ENCODE assay signal across 12 mouse cellular contexts in genomic region chr12:12841385-12842238, GRCm38 (mm10).
DNase-seq lines count a peak whose midpoint lies in the region; ATAC-seq and TF ChIP-seq lines count a peak whose summit lies in the region.
"Had no signal": no experiment of that assay in that cellular context is flagged by ENCODE, and none has a peak within 500 bp of the region (broad histone marks: within the 10 kb centered on the region; RNA-seq: fewer than 3 reads in every experiment).

No protein-coding gene starts in this region.

- peak overlapping the region; percentile 12; the same call in 1 of the 2 replicates for H3K4me2 ChIP-seq in intestine, embryonic 14.5 days (ENCODE audit: low read length)
- no peak overlapping the region for H3K4me2 ChIP-seq in intestine, postnatal 0 days (replicated peaks; ENCODE audit: low read depth)
- H3K4me2 ChIP-seq in embryonic facial prominence, embryonic 11.5 days (ENCODE audit: low read depth, low read length): no peak overlapping the region
- 0 out of 2 replicates have a peak overlapping the region, but pooled peaks have one; percentile 39 for H3K4me2 ChIP-seq in hindbrain, embryonic 12.5 days (replicated peaks)
- H3K4me2 ChIP-seq in limb, embryonic 14.5 days (replicated peaks; ENCODE audit: low read depth, low read length, severe bottlenecking): 0 out of 2 replicates have a peak overlapping the region, but pooled peaks have one; percentile 47

- H3K27me3 ChIP-seq in intestine, embryonic 14.5 days (replicated peaks; ENCODE audit: control insufficient read depth, insufficient read depth, low read length): no peaks in the 10 kb centered on the region
- no peaks in the 10 kb centered on the region for H3K27me3 ChIP-seq in intestine, postnatal 0 days (replicated peaks; ENCODE audit: control insufficient read depth, insufficient read depth, low read length)
- no peaks in the 10 kb centered on the region for H3K27me3 ChIP-seq in embryonic facial prominence, embryonic 11.5 days (ENCODE audit: control insufficient read depth, insufficient read depth, low read length)
- H3K27me3 ChIP-seq in hindbrain, embryonic 12.5 days: no peaks in the 10 kb centered on the region
- H3K27me3 ChIP-seq in limb, embryonic 14.5 days (ENCODE audit: control insufficient read depth, insufficient read depth, low read length): no peaks in the 10 kb centered on the region
- H3K27me3 ChIP-seq: CH12.LX had no signal

- H3K9me3 ChIP-seq in intestine, embryonic 14.5 days (ENCODE audit: control insufficient read depth, low read length): no peaks in the 10 kb centered on the region
- H3K9me3 ChIP-seq in intestine, postnatal 0 days (ENCODE audit: control insufficient read depth): no peaks in the 10 kb centered on the region
- no peaks in the 10 kb centered on the region for H3K9me3 ChIP-seq in embryonic facial prominence, embryonic 11.5 days (replicated peaks; ENCODE audit: control insufficient read depth, low read length)
- H3K9me3 ChIP-seq in hindbrain, embryonic 12.5 days (replicated peaks): no peaks in the 10 kb centered on the region
- H3K9me3 ChIP-seq in limb, embryonic 14.5 days (ENCODE audit: control insufficient read depth, low read length): no peaks in the 10 kb centered on the region

- ATAC-seq in intestine, embryonic 14.5 days (replicated peaks; ENCODE audit: low FRiP score, low TSS enrichment, low read depth): 0 out of 2 replicates have a peak, but pooled peaks have one; percentile 27
- no peak for ATAC-seq in intestine, postnatal 0 days
- peak; percentile 59; the same call in 1 of the 2 replicates for ATAC-seq in embryonic facial prominence, embryonic 11.5 days (replicated peaks; ENCODE audit: insufficient number of reproducible peaks, low FRiP score, low TSS enrichment, low read depth)
- peak; percentile 33 for ATAC-seq in hindbrain, embryonic 12.5 days (ENCODE audit: low FRiP score)
- no peak for ATAC-seq in limb, embryonic 14.5 days (ENCODE audit: low FRiP score, low read depth)
- ATAC-seq: liver, postnatal 0 days had no signal

- 81% methylated on average over 5 of the region's 5 CpGs for WGBS in intestine, embryonic 14.5 days
- WGBS in intestine, postnatal 0 days: 85% methylated on average over 5 of the region's 5 CpGs
- 84% methylated on average over 5 of the region's 5 CpGs for WGBS in embryonic facial prominence, embryonic 11.5 days
- 85% methylated on average over 5 of the region's 5 CpGs for WGBS in hindbrain, embryonic 12.5 days
- 82% methylated on average over 5 of the region's 5 CpGs for WGBS in limb, embryonic 14.5 days

- peaks cover 21% of the 10 kb centered on the region for H3K4me1 ChIP-seq in intestine, embryonic 14.5 days (replicated peaks; ENCODE audit: control insufficient read depth, insufficient read depth, low read length)
- H3K4me1 ChIP-seq in intestine, postnatal 0 days (replicated peaks; ENCODE audit: control insufficient read depth, insufficient read depth, low read length): no peaks in the 10 kb centered on the region
- peaks cover 6% of the 10 kb centered on the region for H3K4me1 ChIP-seq in embryonic facial prominence, embryonic 11.5 days (ENCODE audit: control insufficient read depth, insufficient read depth, low read length)
- H3K4me1 ChIP-seq in hindbrain, embryonic 12.5 days: peaks cover 25% of the 10 kb centered on the region
- peaks cover 12% of the 10 kb centered on the region for H3K4me1 ChIP-seq in limb, embryonic 14.5 days (ENCODE audit: control insufficient read depth, insufficient read depth, low read length)

- no peak for DNase-seq in intestine, embryonic 14.5 days (ENCODE audit: low spot score)
- DNase-seq in embryonic facial prominence, embryonic 11.5 days (ENCODE audit: low spot score): no peak
- DNase-seq in limb, embryonic 14.5 days (ENCODE audit: low spot score): no peak
- DNase-seq in right cerebral cortex, adult 18-20 months: no peak
- DNase-seq in layer of hippocampus, postnatal 10 days (ENCODE audit: low spot score in 2 of 2): no peak
- no peak for DNase-seq in urinary bladder, adult 18-20 months (ENCODE audit: low spot score in 2 of 2)
- DNase-seq: adrenal gland, adult 8-10 months; liver, postnatal 0 days had no signal

- H3K9ac ChIP-seq in intestine, embryonic 14.5 days (ENCODE audit: low read length): no peak overlapping the region
- H3K9ac ChIP-seq in intestine, postnatal 0 days (ENCODE audit: low read depth, low read length): no peak overlapping the region
- H3K9ac ChIP-seq in embryonic facial prominence, embryonic 11.5 days (replicated peaks; ENCODE audit: low read length): peak overlapping the region; percentile 13; the same call in 1 of the 2 replicates
- no peak overlapping the region for H3K9ac ChIP-seq in hindbrain, embryonic 12.5 days
- H3K9ac ChIP-seq in limb, embryonic 14.5 days (ENCODE audit: low read depth, low read length, severe bottlenecking): no peak overlapping the region
- H3K9ac ChIP-seq: liver, postnatal 0 days had no signal

- no peak overlapping the region for H3K27ac ChIP-seq in intestine, embryonic 14.5 days (ENCODE audit: low read depth)
- H3K27ac ChIP-seq in intestine, postnatal 0 days (ENCODE audit: low read depth, low read length): no peak overlapping the region
- H3K27ac ChIP-seq in embryonic facial prominence, embryonic 11.5 days (replicated peaks; ENCODE audit: low read depth, low read length): peak overlapping the region; percentile 35; the same call in 1 of the 2 replicates
- H3K27ac ChIP-seq in hindbrain, embryonic 12.5 days: no peak overlapping the region
- no peak overlapping the region for H3K27ac ChIP-seq in limb, embryonic 14.5 days (replicated peaks; ENCODE audit: low read depth, low read length)
- H3K27ac ChIP-seq: layer of hippocampus, adult 2 months had no signal

- no peak overlapping the region for H3K4me3 ChIP-seq in intestine, embryonic 14.5 days (ENCODE audit: low read depth, low read length)
- no peak overlapping the region for H3K4me3 ChIP-seq in intestine, postnatal 0 days (ENCODE audit: low read depth, low read length)
- no peak overlapping the region for H3K4me3 ChIP-seq in embryonic facial prominence, embryonic 11.5 days (ENCODE audit: low read depth, low read length)
- H3K4me3 ChIP-seq in hindbrain, embryonic 12.5 days: no peak overlapping the region
- H3K4me3 ChIP-seq in limb, embryonic 14.5 days (replicated peaks; ENCODE audit: low read length): no peak overlapping the region
- H3K4me3 ChIP-seq: layer of hippocampus, adult 2 months had no signal

- no peak for TF ChIP-seq POLR2A in limb, embryonic 14.5 days (IDR thresholded peaks at IDR 0.05; ENCODE audit: borderline replicate concordance, extremely low read depth, insufficient read depth, insufficient read length)

- no peaks in the 10 kb centered on the region for H3K36me3 ChIP-seq in intestine, embryonic 14.5 days (ENCODE audit: control insufficient read depth, insufficient read depth, low read length)
- H3K36me3 ChIP-seq in intestine, postnatal 0 days (ENCODE audit: control insufficient read depth, insufficient read depth): no peaks in the 10 kb centered on the region
- no peaks in the 10 kb centered on the region for H3K36me3 ChIP-seq in embryonic facial prominence, embryonic 11.5 days (replicated peaks; ENCODE audit: control insufficient read depth, insufficient read depth, low read depth, low read length)
- no peaks in the 10 kb centered on the region for H3K36me3 ChIP-seq in hindbrain, embryonic 12.5 days
- no peaks in the 10 kb centered on the region for H3K36me3 ChIP-seq in limb, embryonic 14.5 days (ENCODE audit: control insufficient read depth, insufficient read depth, low read length)

- TF ChIP-seq CTCF in intestine, postnatal 0 days (IDR thresholded peaks at IDR 0.05; ENCODE audit: low read depth): no peak

Comparison
In these comparisons a context has a peak if more than half of its experiments do, and no peak if none do; other contexts are left out.
1. ATAC-seq: peak in intestine, embryonic 14.5 days (single experiment), embryonic facial prominence, embryonic 11.5 days (single experiment) and hindbrain, embryonic 12.5 days (single experiment); none in intestine, postnatal 0 days (single experiment) and limb, embryonic 14.5 days (single experiment).
2. H3K4me2 ChIP-seq: peak in intestine, embryonic 14.5 days (single experiment), hindbrain, embryonic 12.5 days (single experiment) and limb, embryonic 14.5 days (single experiment); none in intestine, postnatal 0 days (single experiment) and embryonic facial prominence, embryonic 11.5 days (single experiment).